Mouse (Mus musculus) left cerebral cortex, adult 18-20 months (tissue): Measurements from ENCODE around the gene Slc35e3. TPM values are rescaled to one million over a fixed set of nuclear protein-coding genes. Genes with fewer than 3 reads are reported as not detected.

ENCODE experiments used
- DNase-seq, 2 experiments: peaks; one replicate each; pipeline ENCODE4 v3.0.0; 2021 to 2022; ENCODE audit warnings: low spot score in 2 of 2, mixed read lengths in 1 of 2
- total RNA-seq, 2 experiments: library from RNA; stranded (reverse); gene quantifications; 2 replicates each; pipeline ENCODE4 v1.2.3; 2021

Slc35e3 gene
- total RNA-seq, 2 experiments from 2014 or later = 29.9 to 30.8 TPM

- DNase-seq = no peak
Measured at GRCm38 (mm10) chr10:117777103-117777470, 30.9 kb upstream of the Slc35e3 start.

- DNase-seq = no peak
Measured at GRCm38 (mm10) chr10:117776281-117777102, 30.3 kb upstream of the Slc35e3 start.

DNA sequence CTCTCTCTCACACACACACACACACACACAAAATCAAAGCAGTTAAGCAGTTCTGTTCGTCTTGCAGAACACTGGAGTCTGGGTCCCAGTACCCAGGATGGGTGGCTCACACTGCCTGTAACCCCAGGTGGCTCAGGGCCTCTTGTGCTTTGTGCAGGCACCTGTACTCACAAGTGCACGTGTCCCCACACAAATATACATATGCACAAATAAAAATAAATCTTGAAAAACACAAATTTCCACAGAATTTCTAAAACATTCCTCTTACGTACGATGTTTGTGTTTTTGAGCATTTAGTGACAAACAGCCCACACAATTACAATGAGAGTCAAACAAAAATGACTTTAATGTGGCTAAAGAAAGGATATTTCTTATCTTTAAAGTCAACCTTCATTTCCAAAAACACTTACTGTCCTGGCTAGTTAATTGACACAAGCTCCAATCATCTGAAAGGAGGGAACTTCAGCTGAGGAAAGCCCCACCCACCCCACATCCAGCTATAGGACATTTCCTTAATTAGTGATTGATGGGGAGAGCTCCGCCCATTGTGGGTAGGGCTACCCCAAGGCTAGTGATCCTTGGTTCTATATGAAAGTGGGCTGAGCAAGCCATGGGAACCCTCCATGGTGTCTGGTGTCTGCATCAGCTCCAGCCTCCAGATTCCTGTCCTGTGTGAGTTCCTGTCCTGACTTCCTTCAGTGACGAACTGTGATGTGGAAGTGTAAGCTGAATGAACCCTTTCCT lies 29.4 kb upstream of the Slc35e3 start:
- no peak for DNase-seq

DNA sequence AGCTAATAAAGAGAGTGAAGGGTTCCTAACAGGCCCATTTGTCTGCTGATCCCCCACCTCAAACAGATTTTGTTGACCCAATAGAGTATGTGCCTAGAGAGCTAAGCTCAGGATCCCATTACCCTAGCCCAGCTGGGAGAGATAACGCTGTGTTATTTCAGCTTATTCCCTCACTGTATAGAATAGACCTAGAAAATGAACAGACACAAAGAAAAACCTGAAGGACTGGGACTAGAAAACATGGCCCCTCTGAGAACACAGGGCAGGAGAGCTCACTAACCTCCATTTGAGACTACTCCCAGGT lies 28.6 kb upstream of the Slc35e3 start:
- no peak for DNase-seq

- no peak for DNase-seq
Measured at GRCm38 (mm10) chr10:117774011-117774816, 28.0 kb upstream of the Slc35e3 start.

GRCm38 (mm10) chr10:117773106-117773720 lies 27.0 kb upstream of the Slc35e3 start:
- no peak for DNase-seq

GRCm38 (mm10) chr10:117772364-117773105 lies 26.4 kb upstream of the Slc35e3 start:
- no peak for DNase-seq

GRCm38 (mm10) chr10:117771131-117771510 lies 25.0 kb upstream of the Slc35e3 start:
- no peak for DNase-seq

GRCm38 (mm10) chr10:117770286-117771130 lies 24.3 kb upstream of the Slc35e3 start:
- DNase-seq = no peak

GRCm38 (mm10) chr10:117769541-117770285 lies 23.5 kb upstream of the Slc35e3 start:
- no peak for DNase-seq

GRCm38 (mm10) chr10:117768141-117768440 lies 21.9 kb upstream of the Slc35e3 start:
- DNase-seq = no peak

GRCm38 (mm10) chr10:117767286-117768140 lies 21.3 kb upstream of the Slc35e3 start:
- no peak for DNase-seq

DNA sequence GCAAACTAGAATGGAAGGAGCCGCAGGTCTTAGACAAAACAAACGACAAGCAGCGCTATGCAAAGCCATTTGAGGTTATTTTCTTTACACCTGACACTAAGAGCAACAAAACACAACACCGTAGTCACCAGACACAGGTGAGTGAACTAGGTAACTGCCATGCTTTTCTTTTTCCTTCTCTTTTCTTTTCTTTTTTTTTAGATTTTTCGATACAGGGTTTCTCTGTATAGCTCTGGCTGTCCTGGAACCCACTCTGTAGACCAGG lies 20.7 kb upstream of the Slc35e3 start:
- no peak for DNase-seq

DNA sequence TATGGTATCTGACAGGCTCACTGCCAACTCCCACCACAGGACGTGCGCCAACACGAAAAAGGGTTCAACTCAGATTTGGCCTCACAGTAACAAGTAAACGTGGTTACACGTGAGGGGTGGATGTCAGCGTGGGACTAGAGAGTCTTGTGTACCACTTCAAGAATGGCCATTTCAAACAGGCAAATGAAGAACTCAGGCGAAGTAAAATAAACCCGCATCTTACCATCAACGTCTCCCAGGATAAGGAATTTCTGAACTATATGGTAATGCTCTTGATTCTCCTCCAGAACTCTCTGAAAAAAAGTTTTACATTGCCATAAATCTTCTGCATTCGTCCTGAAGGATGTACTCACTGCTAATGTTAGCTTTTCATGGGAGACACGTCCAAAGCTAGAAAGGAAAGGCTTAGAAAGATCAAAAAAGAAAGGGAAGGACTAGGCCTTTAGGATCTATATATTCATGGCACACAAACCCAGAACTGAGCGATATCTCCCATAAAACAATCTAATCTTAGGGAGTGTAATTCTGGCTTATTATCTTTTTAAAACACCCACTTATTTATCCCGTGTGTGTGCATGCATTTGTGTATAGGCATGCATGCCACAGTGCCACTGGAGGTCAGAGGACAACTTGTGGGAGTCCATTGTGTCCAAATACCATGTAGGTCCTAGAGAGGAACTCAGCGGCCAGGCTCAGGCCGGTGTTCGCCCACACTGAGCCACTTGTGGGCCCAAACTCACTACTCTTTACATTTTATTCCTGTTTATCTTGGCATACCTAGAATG lies 20.1 kb upstream of the Slc35e3 start:
- no peak for DNase-seq

- no peak for DNase-seq
Measured at GRCm38 (mm10) chr10:117765116-117765894, 19.1 kb upstream of the Slc35e3 start.

GRCm38 (mm10) chr10:117764598-117764997 lies 18.4 kb upstream of the Slc35e3 start:
- no peak for DNase-seq

DNA sequence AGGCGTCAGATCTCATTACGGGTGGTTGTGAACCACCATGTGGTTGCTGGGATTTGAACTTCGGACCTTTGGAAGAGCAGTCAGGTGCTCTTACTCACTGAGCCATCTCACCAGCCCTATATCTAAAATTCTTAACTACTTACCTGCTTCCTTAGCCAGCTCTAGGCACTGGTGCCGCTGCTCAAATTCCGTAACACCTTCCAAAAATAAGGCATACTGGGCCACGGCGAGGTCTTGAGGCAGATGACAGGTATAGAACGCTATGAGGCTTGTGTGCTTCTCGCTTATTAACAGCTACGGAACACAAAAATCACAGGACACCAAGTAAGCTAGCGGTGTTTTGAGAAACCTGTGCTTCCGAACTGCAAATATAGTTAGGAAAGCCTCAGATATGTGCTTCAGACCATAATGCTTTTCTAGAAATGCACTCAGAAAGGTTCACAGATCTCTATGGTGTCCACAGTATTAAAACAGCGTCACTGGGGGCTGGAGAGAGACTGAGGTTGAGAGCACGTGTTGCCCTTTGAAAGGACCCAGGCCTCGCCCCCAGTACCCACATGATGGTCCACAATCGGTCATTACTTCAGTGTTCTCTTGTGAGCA lies 17.5 kb upstream of the Slc35e3 start:
- DNase-seq = no peak
